Mouse (Mus musculus) CH12.LX (cell line): ENCODE results near the gene Dhdh. TPM values are rescaled to one million over a fixed set of nuclear protein-coding genes. Genes with fewer than 3 reads are reported as not detected.

Source experiments
- DNase-seq: peaks from one replicate; pipeline ENCODE4 v3.0.0-alpha.2; 2013; ENCODE audit errors: extremely low read depth
- H3K27ac ChIP-seq: 2 replicates; pipeline ENCODE4 v1.5.1; 2012; ENCODE audit warnings: low read depth, mild to moderate bottlenecking, control low read depth, moderate library complexity; ENCODE audit not compliant: insufficient read depth
- H3K27me3 ChIP-seq: replicated peaks from 2 replicates; pipeline ENCODE3; 2012; ENCODE audit warnings: inconsistent platforms
- H3K36me3 ChIP-seq, 2 experiments: replicated peaks in 1 of 2; 2 replicates each; pipeline versions ENCODE3 to v1.6.1; 2012; ENCODE audit warnings: inconsistent platforms in 1 of 2, low read length in 1 of 2, mild to moderate bottlenecking in 1 of 2, mixed read lengths in 1 of 2, moderate library complexity in 1 of 2; ENCODE audit not compliant: control insufficient read depth in 1 of 2, insufficient read depth in 1 of 2
- H3K4me1 ChIP-seq, 2 experiments: 2 replicates each; pipeline ENCODE4 v1.6.1; 2012; ENCODE audit warnings: inconsistent platforms in 1 of 2, moderate library complexity in 1 of 2; ENCODE audit not compliant: insufficient read depth in 2 of 2, control insufficient read depth in 1 of 2
- H3K4me2 ChIP-seq: 2 replicates; pipeline ENCODE4 v1.6.1; 2012; ENCODE audit warnings: low read depth, mild to moderate bottlenecking, control low read depth; ENCODE audit not compliant: poor library complexity, insufficient read depth, severe bottlenecking
- H3K4me3 ChIP-seq, 3 experiments: fragments of 150-350 bp in 1 of 3; sonication (generic) in 1 of 3; replicated peaks in 1 of 3; 2 replicates each; pipeline versions ENCODE3 to v1.5.1; 2011 to 2012; ENCODE audit warnings: low read depth in 2 of 3, low read length in 2 of 3, mild to moderate bottlenecking in 2 of 3, moderate library complexity in 2 of 3, control low read depth in 1 of 3, improper control_type of control experiment in 1 of 3, inconsistent platforms in 1 of 3, mixed read lengths in 1 of 3; ENCODE audit not compliant: poor library complexity in 1 of 3
- H3K79me2 ChIP-seq: replicated peaks from 2 replicates; pipeline ENCODE4 v1.6.1; 2012; ENCODE audit warnings: mild to moderate bottlenecking, moderate library complexity; ENCODE audit not compliant: control insufficient read depth, poor library complexity, insufficient read depth, severe bottlenecking; ENCODE audit errors: extremely low read depth
- H3K9ac ChIP-seq: 2 replicates; pipeline ENCODE4 v1.6.1; 2012; ENCODE audit warnings: low read depth, mild to moderate bottlenecking, control low read depth, moderate library complexity; ENCODE audit not compliant: insufficient read depth
- H3K9me3 ChIP-seq: replicated peaks from 2 replicates; pipeline ENCODE3; 2012; ENCODE audit warnings: low read length, inconsistent platforms, mixed read lengths
- BHLHE40 ChIP-seq: IDR thresholded peaks from 2 replicates; pipeline ENCODE4 v1.6.1; 2011; ENCODE audit warnings: mild to moderate bottlenecking, low read depth, low read length, improper control_type of control experiment
- CHD2 ChIP-seq: IDR thresholded peaks from 2 replicates; pipeline ENCODE4 v1.6.1; 2011; ENCODE audit warnings: low read length, improper control_type of control experiment
- CTCF ChIP-seq, 2 experiments: IDR thresholded peaks in 1 of 2; conservative IDR thresholded peaks in 1 of 2; 2 replicates each; pipeline ENCODE4 v1.5.1; 2011 to 2012; ENCODE audit warnings: low read depth in 2 of 2, low read length in 2 of 2, improper control_type of control experiment in 1 of 2, inconsistent platforms in 1 of 2, mild to moderate bottlenecking in 1 of 2, moderate library complexity in 1 of 2
- ELF1 ChIP-seq: IDR thresholded peaks from 2 replicates; pipeline ENCODE4 v1.6.1; 2014; ENCODE audit warnings: low read depth, mild to moderate bottlenecking, inconsistent platforms, low read length, improper control_type of control experiment
- ETS1 ChIP-seq: conservative IDR thresholded peaks from 2 replicates; pipeline ENCODE4 v1.6.1; 2012; ENCODE audit warnings: low read depth, mild to moderate bottlenecking, inconsistent platforms, low read length, improper control_type of control experiment, moderate library complexity
- HCFC1 ChIP-seq: IDR thresholded peaks from 2 replicates; pipeline ENCODE4 v1.6.1; 2012; ENCODE audit warnings: low read depth, mild to moderate bottlenecking, inconsistent platforms, low read length, improper control_type of control experiment
- MAX ChIP-seq: IDR thresholded peaks from 2 replicates; pipeline ENCODE4 v1.6.1; 2011; ENCODE audit warnings: low read length, improper control_type of control experiment
- MEF2A ChIP-seq: IDR thresholded peaks from 2 replicates; pipeline ENCODE4 v1.6.1; 2014; ENCODE audit warnings: low read depth, mild to moderate bottlenecking, inconsistent platforms, low read length, improper control_type of control experiment, borderline replicate concordance
- MXI1 ChIP-seq: IDR thresholded peaks from 2 replicates; pipeline ENCODE4 v1.6.1; 2011; ENCODE audit warnings: mild to moderate bottlenecking, low read depth, low read length, improper control_type of control experiment
- MYC ChIP-seq: IDR thresholded peaks from 2 replicates; pipeline ENCODE4 v1.6.1; 2011; ENCODE audit warnings: low read depth, mild to moderate bottlenecking, improper control_type of control experiment, low read length
- NELFE ChIP-seq: IDR thresholded peaks from 2 replicates; pipeline ENCODE4 v1.6.1; 2011; ENCODE audit warnings: low read depth, low read length, improper control_type of control experiment
- PAX5 ChIP-seq: IDR thresholded peaks from 2 replicates; pipeline ENCODE4 v1.6.1; 2012; ENCODE audit warnings: low read length, inconsistent platforms, mixed read lengths
- POLR2A ChIP-seq: IDR thresholded peaks from 2 replicates; pipeline ENCODE4 v1.6.1; 2011; ENCODE audit warnings: low read depth, mild to moderate bottlenecking, improper control_type of control experiment, low read length
- RAD21 ChIP-seq: IDR thresholded peaks from 2 replicates; pipeline ENCODE4 v1.6.1; 2011; ENCODE audit warnings: low read depth, mild to moderate bottlenecking, low read length, improper control_type of control experiment, moderate library complexity
- RCOR1 ChIP-seq: conservative IDR thresholded peaks from 2 replicates; pipeline ENCODE4 v1.6.1; 2012; ENCODE audit warnings: low read depth, mild to moderate bottlenecking, inconsistent platforms, low read length, improper control_type of control experiment
- UBTF ChIP-seq: IDR thresholded peaks from 2 replicates; pipeline ENCODE4 v1.6.1; 2012; ENCODE audit warnings: low read depth, mild to moderate bottlenecking, inconsistent platforms, low read length, improper control_type of control experiment, moderate library complexity
- USF1 ChIP-seq: IDR thresholded peaks from 2 replicates; pipeline ENCODE4 v1.6.1; 2014; ENCODE audit warnings: low read depth, mild to moderate bottlenecking, inconsistent platforms, low read length, improper control_type of control experiment
- ZC3H11A ChIP-seq: IDR thresholded peaks from 2 replicates; pipeline ENCODE4 v1.6.1; 2012; ENCODE audit warnings: low read depth, mild to moderate bottlenecking, inconsistent platforms, low read length, improper control_type of control experiment
- ZKSCAN1 ChIP-seq: IDR thresholded peaks from 2 replicates; pipeline ENCODE4 v1.6.1; 2012; ENCODE audit warnings: low read depth, inconsistent platforms, low read length, improper control_type of control experiment, borderline replicate concordance
- ZNF384 ChIP-seq: IDR thresholded peaks from 2 replicates; pipeline ENCODE4 v1.6.1; 2012; ENCODE audit warnings: low read depth, low read length, improper control_type of control experiment, inconsistent platforms
- dilution Hi-C: fragments of 300-500 bp; cut with MboI; formaldehyde crosslinking; loops from 2 replicates; pipeline ENCODE4 v1.14.3; 2020; ENCODE audit warnings: low sequenced_read_pairs; ENCODE audit not compliant: extremely low pct_unique_long_range_greater_than_20kb, extremely low pct_ligation_motif_present
- in situ Hi-C: fragments of 300-500 bp; cut with MboI; formaldehyde crosslinking; loops from 3 replicates; pipeline ENCODE4 v1.14.3; 2019; ENCODE audit warnings: low sequenced_read_pairs, low pct_ligation_motif_present, low pct_unique_long_range_greater_than_20kb, mixed read lengths
- polyA plus RNA-seq: library from polyadenylated mRNA; unstranded; fragments of >175 nt; gene quantifications from 2 replicates; pipeline ENCODE4 v1.2.1, GENCODE M21; 2012; ENCODE audit warnings: low read depth; ENCODE audit not compliant: insufficient read length
- total RNA-seq, 2 experiments: library from RNA; depleted of rRNA; stranded (reverse); fragments of 300-350 nt in 1 of 2; fragments of >200 nt in 1 of 2; gene quantifications; 2 replicates each; pipeline ENCODE4 v1.2.3; 2012 to 2014

Dhdh gene
- total and polyA plus RNA-seq, 3 experiments: 5.9 to 18.0 (median 7.2) TPM

- Histone ChIP-seq H3K4me1 (peaks cover 2 to 4% of the 10 kb centered on the region in 2 experiments; a peak in 2 of 4 replicates), H3K36me3 (no peaks in the 10 kb centered on the region), H3K9ac (no peak overlapping the region), H3K27me3 (no peaks in the 10 kb centered on the region), H3K4me2 (no peak overlapping the region), H3K79me2 (no peaks in the 10 kb centered on the region), H3K27ac (no peak overlapping the region), H3K9me3 (no peaks in the 10 kb centered on the region), H3K4me3 (no peak overlapping the region)
- no peak for DNase-seq
- in situ Hi-C loops: no loop called here
- dilution Hi-C loops: no loop called here
- TF ChIP-seq BHLHE40 (no peak), MYC (no peak), ETS1 (no peak), MAX (no peak), PAX5 (no peak), USF1 (no peak), RAD21 (no peak), MEF2A (no peak), UBTF (no peak), ZNF384 (no peak), CTCF (conservative IDR thresholded peaks at IDR 0.05 in 1 of 2, IDR thresholded peaks at IDR 0.05 in 1 of 2; ENCODE audit: low read depth in 2 of 2, low read length in 2 of 2) (no peak), POLR2A (no peak), HCFC1 (no peak), RCOR1 (no peak), MXI1 (no peak), CHD2 (no peak)
Measured at GRCm38 (mm10) chr7:45515436-45515835, 26.8 kb upstream of the Dhdh start.

- no peaks in the 10 kb centered on the region for H3K9me3 ChIP-seq
- H3K27ac ChIP-seq: no peak overlapping the region
- no peak overlapping the region for H3K4me3 ChIP-seq
- dilution Hi-C loops (no loop called here), in situ Hi-C loops (no loop called here)
- no peaks in the 10 kb centered on the region for H3K27me3 ChIP-seq
- no peak overlapping the region for H3K4me2 ChIP-seq
- H3K79me2 ChIP-seq: no peaks in the 10 kb centered on the region
- H3K36me3 ChIP-seq: no peaks in the 10 kb centered on the region
- no peak overlapping the region for H3K9ac ChIP-seq
- no peak for TF ChIP-seq ZKSCAN1
- no peak for TF ChIP-seq POLR2A
- no peak for TF ChIP-seq ZC3H11A
- no peak for TF ChIP-seq UBTF
- no peak for TF ChIP-seq ELF1
- no peak for TF ChIP-seq NELFE
- peaks cover 2 to 4% of the 10 kb centered on the region in 2 experiments; a peak in 3 of 4 replicates for H3K4me1 ChIP-seq
- DNase-seq: no peak
Measured at GRCm38 (mm10) chr7:45514411-45514810, 25.8 kb upstream of the Dhdh start.
